Mouse (Mus musculus): ENCODE results near the gene Cd101.

Cd101 gene

GRCm38 (mm10) chr3:101037984-101038545 lies 8.7 kb upstream of the Cd101 start:
- DNase-seq, result no peak

- DNase-seq, result no peak
Observed at GRCm38 (mm10) chr3:101036001-101036400, 6.6 kb upstream of the Cd101 start.

GRCm38 (mm10) chr3:101034509-101034908 lies 5.2 kb upstream of the Cd101 start:
- DNase-seq, result no peak

- DNase-seq, result no peak
Observed at GRCm38 (mm10) chr3:101033644-101034043, 4.3 kb upstream of the Cd101 start.

- peak; percentile 34 for DNase-seq
Observed at GRCm38 (mm10) chr3:101031456-101032142, 2.2 kb upstream of the Cd101 start.

- peak; percentile 27 for DNase-seq
Observed at GRCm38 (mm10) chr3:101030630-101031029, 1.3 kb upstream of the Cd101 start.

GRCm38 (mm10) chr3:101026741-101027140 lies 2.6 kb downstream of the Cd101 start:
- DNase-seq, result no peak

- no peak for DNase-seq
Observed at GRCm38 (mm10) chr3:101022967-101023366, 6.4 kb downstream of the Cd101 start.

GRCm38 (mm10) chr3:101021481-101022051 lies 7.8 kb downstream of the Cd101 start:
- DNase-seq, result no peak

- DNase-seq, result no peak
Observed at GRCm38 (mm10) chr3:101021073-101021472, 8.3 kb downstream of the Cd101 start.

GRCm38 (mm10) chr3:101018494-101018893 lies 10.9 kb downstream of the Cd101 start:
- DNase-seq, result no peak

GRCm38 (mm10) chr3:101016050-101016449 lies 13.3 kb downstream of the Cd101 start:
- no peak for DNase-seq

GRCm38 (mm10) chr3:101015254-101015653 lies 14.1 kb downstream of the Cd101 start:
- no peak for DNase-seq

- DNase-seq, result no peak
Observed at GRCm38 (mm10) chr3:101013536-101013935, 15.8 kb downstream of the Cd101 start.

GRCm38 (mm10) chr3:101013005-101013404 lies 16.4 kb downstream of the Cd101 start:
- no peak for DNase-seq

- no peak for DNase-seq
Observed at GRCm38 (mm10) chr3:101012597-101012996, 16.8 kb downstream of the Cd101 start.

GRCm38 (mm10) chr3:101012131-101012571 lies 17.2 kb downstream of the Cd101 start:
- peak; percentile 57 for DNase-seq

GRCm38 (mm10) chr3:101011203-101011600 lies 18.2 kb downstream of the Cd101 start:
- DNase-seq, result no peak

- DNase-seq, result no peak
Observed at GRCm38 (mm10) chr3:101010589-101011202, 18.7 kb downstream of the Cd101 start.

GRCm38 (mm10) chr3:101007112-101007782 lies 22.1 kb downstream of the Cd101 start:
- no peak for DNase-seq

- DNase-seq, result no peak
Observed at GRCm38 (mm10) chr3:101005392-101005791, 24.0 kb downstream of the Cd101 start.

GRCm38 (mm10) chr3:101003575-101004356 lies 25.6 kb downstream of the Cd101 start:
- DNase-seq, result peak; percentile 48
